Mouse (Mus musculus) E14TG2a.4 (cell line): ENCODE data around the gene Vamp4.
"Not testable (repeated sequence)": the region's sequence is repeated elsewhere in the genome, so short reads cannot be mapped to it uniquely, and the experiment has no call there.

Source experiments
- CTCF ChIP-seq: conservative IDR thresholded peaks from 2 replicates; pipeline ENCODE4 v1.5.1; 2014; ENCODE audit warnings: low read length
- POU5F1 ChIP-seq: IDR thresholded peaks from 2 replicates; pipeline ENCODE4 v1.6.1; 2014; ENCODE audit warnings: low read length, borderline replicate concordance

DNA sequence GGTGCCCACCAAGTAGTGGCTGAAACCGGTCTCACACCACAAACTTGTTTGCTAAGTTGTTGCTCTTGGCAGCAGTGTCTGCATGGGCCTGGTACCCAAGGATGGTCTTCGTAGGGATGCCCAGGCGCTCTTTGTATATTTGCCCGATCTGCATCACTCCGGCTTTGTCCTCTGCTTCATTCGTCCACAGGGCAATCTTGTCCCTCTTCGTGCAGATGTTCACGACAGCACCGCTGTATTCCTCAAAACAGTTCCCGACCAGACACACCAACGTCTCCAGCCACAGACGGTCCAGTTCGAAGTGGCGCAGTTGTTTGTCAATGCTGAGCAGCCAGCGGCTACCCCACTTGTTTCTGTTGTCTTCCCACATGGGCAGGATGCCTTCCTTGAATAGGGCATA lies 58.0 kb downstream of the Vamp4 start:
- TF ChIP-seq CTCF, POU5F1: not testable (repeated sequence)
